Mouse (Mus musculus) lung, postnatal 0 days (tissue): ENCODE data around the gene Syndig1.

Experiments
- CTCF ChIP-seq: IDR thresholded peaks from 2 replicates; pipeline ENCODE4 v1.5.1; 2016; ENCODE audit warnings: antibody characterized with exemption, mild to moderate bottlenecking
- EP300 ChIP-seq: IDR thresholded peaks from 2 replicates; pipeline ENCODE4 v1.6.1; 2016; ENCODE audit warnings: antibody characterized with exemption, mild to moderate bottlenecking, control low read depth

- TF ChIP-seq CTCF = no peak
- peak; percentile 9; the same call in 1 of the 2 replicates for TF ChIP-seq EP300
Observed at GRCm38 (mm10) chr2:149804599-149805140, 24.3 kb upstream of the Syndig1 start.
